Mouse (Mus musculus) E14TG2a.4 (cell line): ENCODE measurements around the gene Adnp.

Experiments
- H3K27me3 ChIP-seq: 2 replicates; pipeline ENCODE4 v1.6.1; 2014; ENCODE audit warnings: low read length, control low read depth; ENCODE audit not compliant: insufficient read depth
- H3K36me3 ChIP-seq: 2 replicates; pipeline ENCODE4 v1.6.1; 2014; ENCODE audit warnings: low read length, control low read depth; ENCODE audit not compliant: insufficient read depth
- H3K4me1 ChIP-seq: replicated peaks from 2 replicates; pipeline ENCODE4 v1.6.1; 2014; ENCODE audit warnings: low read depth, low read length, control low read depth
- H3K4me3 ChIP-seq: replicated peaks from 2 replicates; pipeline ENCODE4 v1.5.1; 2014; ENCODE audit warnings: mild to moderate bottlenecking, low read length
- H3K9me3 ChIP-seq: 2 replicates; pipeline ENCODE4 v1.6.1; 2014; ENCODE audit warnings: low read length, control low read depth
- CTCF ChIP-seq: conservative IDR thresholded peaks from 2 replicates; pipeline ENCODE4 v1.5.1; 2014; ENCODE audit warnings: low read length
- NANOG ChIP-seq: IDR thresholded peaks from 2 replicates; pipeline ENCODE4 v1.6.1; 2014; ENCODE audit warnings: borderline replicate concordance, low read length, mixed read lengths
- POU5F1 ChIP-seq: IDR thresholded peaks from 2 replicates; pipeline ENCODE4 v1.6.1; 2014; ENCODE audit warnings: low read length, borderline replicate concordance

Adnp gene

GRCm38 (mm10) chr2:168200014-168200691 is 6.8 kb downstream of the Adnp start:
- no peaks in the 10 kb centered on the region for H3K9me3 ChIP-seq
- peaks cover 89% of the 10 kb centered on the region for H3K4me1 ChIP-seq
- no peak for TF ChIP-seq CTCF
- TF ChIP-seq NANOG: no peak
- TF ChIP-seq POU5F1: no peak
- H3K4me3 ChIP-seq: no peak overlapping the region; the same call in 1 of the 2 replicates
- no peaks in the 10 kb centered on the region for H3K27me3 ChIP-seq
- H3K36me3 ChIP-seq: peaks cover 80% of the 10 kb centered on the region

- H3K4me1 ChIP-seq: peaks cover 90% of the 10 kb centered on the region
- no peaks in the 10 kb centered on the region for H3K27me3 ChIP-seq
- H3K4me3 ChIP-seq: no peak overlapping the region
- H3K36me3 ChIP-seq: peaks cover 80% of the 10 kb centered on the region
- no peaks in the 10 kb centered on the region for H3K9me3 ChIP-seq
- TF ChIP-seq NANOG (no peak), CTCF (no peak), POU5F1 (no peak)
Measured at GRCm38 (mm10) chr2:168199476-168199875, 7.4 kb downstream of the Adnp start.

GRCm38 (mm10) chr2:168198421-168198820 is 8.5 kb downstream of the Adnp start:
- Histone ChIP-seq H3K4me3 (no peak overlapping the region), H3K9me3 (no peaks in the 10 kb centered on the region), H3K4me1 (peaks cover 90% of the 10 kb centered on the region), H3K36me3 (peaks cover 73% of the 10 kb centered on the region), H3K27me3 (no peaks in the 10 kb centered on the region)
- TF ChIP-seq NANOG: no peak

- Histone ChIP-seq H3K9me3 (no peaks in the 10 kb centered on the region), H3K4me1 (peaks cover 96% of the 10 kb centered on the region), H3K36me3 (peaks cover 79% of the 10 kb centered on the region), H3K4me3 (no peak overlapping the region), H3K27me3 (no peaks in the 10 kb centered on the region)
- TF ChIP-seq CTCF (no peak), POU5F1 (no peak), NANOG (no peak)
Measured at GRCm38 (mm10) chr2:168195721-168196120, 11.2 kb downstream of the Adnp start.

GRCm38 (mm10) chr2:168193685-168194084 is 13.2 kb downstream of the Adnp start:
- no peaks in the 10 kb centered on the region for H3K27me3 ChIP-seq
- H3K4me1 ChIP-seq: peaks cover 98% of the 10 kb centered on the region
- no peak for TF ChIP-seq POU5F1
- TF ChIP-seq CTCF: no peak
- no peak for TF ChIP-seq NANOG
- H3K36me3 ChIP-seq: peaks cover 82% of the 10 kb centered on the region
- H3K4me3 ChIP-seq: no peak overlapping the region
- no peaks in the 10 kb centered on the region for H3K9me3 ChIP-seq

- Histone ChIP-seq H3K27me3 (no peaks in the 10 kb centered on the region), H3K36me3 (peaks cover 85% of the 10 kb centered on the region), H3K4me1 (peaks cover 100% of the 10 kb centered on the region), H3K9me3 (no peaks in the 10 kb centered on the region), H3K4me3 (no peak overlapping the region)
- no peak for TF ChIP-seq POU5F1
- TF ChIP-seq NANOG: no peak
- TF ChIP-seq CTCF: no peak
Measured at GRCm38 (mm10) chr2:168191856-168192255, 15.1 kb downstream of the Adnp start.

GRCm38 (mm10) chr2:168175946-168176345 is 31.0 kb downstream of the Adnp start:
- TF ChIP-seq NANOG (no peak), CTCF (no peak)

GRCm38 (mm10) chr2:168170167-168170685 is 36.7 kb downstream of the Adnp start:
- TF ChIP-seq NANOG (no peak), CTCF (no peak), POU5F1 (no peak)
- Histone ChIP-seq H3K27me3 (no peaks in the 10 kb centered on the region), H3K4me1 (peaks cover 65% of the 10 kb centered on the region), H3K4me3 (peak overlapping the region; percentile 75), H3K9me3 (no peaks in the 10 kb centered on the region), H3K36me3 (peaks cover 7% of the 10 kb centered on the region; the same call in 1 of the 2 replicates)

More at GRCm38 (mm10) chr2:168175946-168176345, 31.0 kb downstream of the Adnp start:
- Histone ChIP-seq H3K4me1 (peaks cover 47% of the 10 kb centered on the region), H3K9me3 (no peaks in the 10 kb centered on the region), H3K4me3 (no peak overlapping the region), H3K27me3 (no peaks in the 10 kb centered on the region), H3K36me3 (peaks cover 43% of the 10 kb centered on the region)

GRCm38 (mm10) chr2:168169800-168170113 is 37.2 kb downstream of the Adnp start:
- Histone ChIP-seq H3K4me3 (peak overlapping the region; percentile 75), H3K36me3 (peaks cover 3% of the 10 kb centered on the region; the same call in 1 of the 2 replicates), H3K9me3 (no peaks in the 10 kb centered on the region), H3K27me3 (no peaks in the 10 kb centered on the region), H3K4me1 (peaks cover 65% of the 10 kb centered on the region)
- TF ChIP-seq NANOG (no peak), CTCF (no peak), POU5F1 (no peak)
